Mouse (Mus musculus): ENCODE results near the gene Alox8. TPM values are rescaled to one million over a fixed set of nuclear protein-coding genes. Genes with fewer than 3 reads are reported as not detected.

The Alox8 gene
- polyA plus RNA-seq, 1 experiment from 2014 or later: not detected

- ATAC-seq (no peak), DNase-seq (ENCODE audit: low read depth, low spot score) (no peak)
- no peak for TF ChIP-seq CTCF (IDR thresholded peaks at IDR 0.05)
- no peaks in the 10 kb centered on the region for H3K27me3 ChIP-seq
- in situ Hi-C loops (cut with MboI; ENCODE audit: low pct_unique_long_range_greater_than_20kb): no loop called here
- POLR2A ChIA-PET: no interaction called here
- CTCF ChIA-PET: no interaction called here
Measured at GRCm38 (mm10) chr11:69180120-69180519, 17.5 kb downstream of the Alox8 start.

- in situ Hi-C loops (cut with MboI; ENCODE audit: low pct_unique_long_range_greater_than_20kb): no loop called here
- no peak for TF ChIP-seq CTCF (IDR thresholded peaks at IDR 0.05)
- H3K27me3 ChIP-seq: no peaks in the 10 kb centered on the region
- ATAC-seq (no peak), DNase-seq (ENCODE audit: low read depth, low spot score) (no peak)
- CTCF ChIA-PET: no interaction called here
- POLR2A ChIA-PET: no interaction called here
Measured at GRCm38 (mm10) chr11:69179512-69179911, 18.1 kb downstream of the Alox8 start.

DNA sequence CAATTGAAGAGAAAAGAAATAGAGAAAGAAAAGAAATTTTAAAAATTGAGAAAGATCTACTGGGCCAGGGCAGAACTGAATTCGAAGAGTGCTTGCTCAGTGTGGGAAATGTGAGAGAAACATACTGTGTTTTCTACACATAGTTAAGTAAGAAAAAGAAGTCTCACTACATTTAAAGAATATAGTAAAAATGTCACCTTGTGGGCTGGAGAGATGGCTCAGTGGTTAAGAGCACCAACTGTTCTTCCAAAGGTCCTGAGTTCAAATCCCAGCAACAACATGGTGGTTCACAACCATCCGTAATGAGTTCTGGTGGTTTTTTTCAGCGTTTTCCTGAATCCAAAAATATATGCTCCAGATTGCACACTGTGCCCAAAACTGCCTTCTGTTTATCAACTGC lies 19.1 kb downstream of the Alox8 start:
- DNase-seq (ENCODE audit: low read depth, low spot score): no peak
- in situ Hi-C loops (cut with MboI; ENCODE audit: low pct_unique_long_range_greater_than_20kb): no loop called here
- no peak for TF ChIP-seq CTCF (IDR thresholded peaks at IDR 0.05)
- ATAC-seq: no peak
- POLR2A ChIA-PET: no interaction called here
- no peaks in the 10 kb centered on the region for H3K27me3 ChIP-seq
- CTCF ChIA-PET: no interaction called here

DNA sequence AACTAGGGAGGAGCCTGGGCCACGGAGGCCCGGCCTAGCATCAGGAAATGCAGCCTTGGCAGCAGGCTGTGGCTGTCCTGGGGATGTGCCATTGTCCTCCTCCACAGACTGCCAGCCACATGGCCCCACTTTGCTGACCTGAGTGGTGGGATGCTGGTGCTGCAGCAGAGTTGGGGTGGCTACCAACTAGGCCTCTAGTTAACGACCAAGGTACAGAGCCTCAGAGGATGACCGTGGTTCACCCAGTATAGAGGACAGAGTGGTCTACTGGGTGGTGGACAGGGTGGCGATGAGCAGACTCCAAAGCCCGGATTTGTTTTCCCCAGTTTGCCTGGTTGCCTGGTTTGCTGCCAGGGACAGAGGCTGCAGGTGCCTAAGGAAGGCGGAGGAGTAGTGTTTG lies 22.9 kb downstream of the Alox8 start:
- ChIA-PET POLR2A (no interaction called here), CTCF (interaction anchor here (1.0 kb wide), 1 partner anchor 9 kb away, joined by 3 read pairs; no protein-coding TSS in a partner anchor)
- in situ Hi-C loops (cut with MboI; ENCODE audit: low pct_unique_long_range_greater_than_20kb): no loop called here
- ATAC-seq (no peak), DNase-seq (ENCODE audit: low read depth, low spot score) (no peak)
- TF ChIP-seq CTCF (IDR thresholded peaks at IDR 0.05): no peak
- no peaks in the 10 kb centered on the region for H3K27me3 ChIP-seq

DNA sequence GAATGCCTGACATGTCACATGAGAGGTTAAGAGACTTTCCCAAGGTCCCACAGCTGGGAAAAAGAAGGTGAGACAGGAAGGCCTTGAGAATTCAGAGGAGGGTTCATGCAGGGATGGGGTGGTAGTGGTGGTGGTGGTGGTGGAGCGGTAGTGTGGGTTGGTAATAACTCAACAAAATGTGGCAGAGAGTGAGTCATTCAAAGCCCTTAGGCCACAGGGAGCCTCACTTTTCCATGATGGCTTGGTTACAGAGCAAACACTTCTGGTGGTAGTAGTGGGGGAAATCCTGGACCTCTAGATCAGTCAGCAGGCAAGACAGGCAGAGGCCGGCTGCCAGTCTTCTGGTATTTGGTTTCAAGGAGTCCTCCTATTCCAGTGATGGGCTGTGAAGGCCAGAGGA lies 25.0 kb downstream of the Alox8 start:
- in situ Hi-C loops (cut with MboI; ENCODE audit: low pct_unique_long_range_greater_than_20kb): no loop called here
- no peaks in the 10 kb centered on the region for H3K27me3 ChIP-seq
- DNase-seq (ENCODE audit: low read depth, low spot score) (no peak), ATAC-seq (no peak)
- POLR2A ChIA-PET: no interaction called here
- CTCF ChIA-PET: no interaction called here
- no peak for TF ChIP-seq CTCF (IDR thresholded peaks at IDR 0.05)

- ATAC-seq (no peak), DNase-seq (ENCODE audit: low read depth, low spot score) (no peak)
- no peaks in the 10 kb centered on the region for H3K27me3 ChIP-seq
- in situ Hi-C loops (cut with MboI; ENCODE audit: low pct_unique_long_range_greater_than_20kb): no loop called here
- ChIA-PET CTCF (interaction anchor here (1.0 to 1.2 kb wide), 2 partner anchors 11 to 76 kb away, joined by 3 read pairs; no protein-coding TSS in a partner anchor), POLR2A (interaction anchor here (0.5 to 0.7 kb wide), 3 partner anchors 256 to 1744 kb away, joined by 3 to 4 read pairs (median 3); no protein-coding TSS in a partner anchor)
- no peak for TF ChIP-seq CTCF (IDR thresholded peaks at IDR 0.05)
Measured at GRCm38 (mm10) chr11:69171626-69172025, 26.0 kb downstream of the Alox8 start.

- in situ Hi-C loops (cut with MboI; ENCODE audit: low pct_unique_long_range_greater_than_20kb): no loop called here
- ChIA-PET POLR2A (no interaction called here), CTCF (no interaction called here)
- ATAC-seq (no peak), DNase-seq (ENCODE audit: low read depth, low spot score) (no peak)
- H3K27me3 ChIP-seq: peaks cover 16% of the 10 kb centered on the region
- no peak for TF ChIP-seq CTCF (IDR thresholded peaks at IDR 0.05)
Measured at GRCm38 (mm10) chr11:69169313-69169712, 28.3 kb downstream of the Alox8 start.

GRCm38 (mm10) chr11:69156800-69157199 lies 40.8 kb downstream of the Alox8 start, which contains the start of gene Alox12b:
TSS of gene Alox12b (plus strand) at chr11:69156989.
- ChIA-PET POLR2A (no interaction called here), CTCF (no interaction called here)
- DNase-seq (ENCODE audit: low read depth, low spot score) (no peak), ATAC-seq (no peak)
- peaks cover 43% of the 10 kb centered on the region for H3K27me3 ChIP-seq
- in situ Hi-C loops (cut with MboI; ENCODE audit: low pct_unique_long_range_greater_than_20kb): no loop called here
- TF ChIP-seq CTCF (IDR thresholded peaks at IDR 0.05): no peak

GRCm38 (mm10) chr11:69155351-69155750 lies 42.3 kb downstream of the Alox8 start:
- peaks cover 36% of the 10 kb centered on the region for H3K27me3 ChIP-seq
- no peak for DNase-seq (ENCODE audit: low read depth, low spot score)
- POLR2A ChIA-PET: no interaction called here
- in situ Hi-C loops (cut with MboI; ENCODE audit: low pct_unique_long_range_greater_than_20kb): no loop called here
- no peak for TF ChIP-seq CTCF (IDR thresholded peaks at IDR 0.05)
- CTCF ChIA-PET: no interaction called here
- no peak for ATAC-seq

- no peak for TF ChIP-seq CTCF (IDR thresholded peaks at IDR 0.05)
- CTCF ChIA-PET: interaction anchor here (1.3 kb wide), 1 partner anchor 9 kb away, joined by 3 read pairs; no protein-coding TSS in a partner anchor
- POLR2A ChIA-PET: no interaction called here
- ATAC-seq (no peak), DNase-seq (ENCODE audit: low read depth, low spot score) (no peak)
- peaks cover 39% of the 10 kb centered on the region for H3K27me3 ChIP-seq
- in situ Hi-C loops (cut with MboI; ENCODE audit: low pct_unique_long_range_greater_than_20kb): no loop called here
Measured at GRCm38 (mm10) chr11:69153831-69154230, 43.8 kb downstream of the Alox8 start.

- no peak for TF ChIP-seq CTCF (IDR thresholded peaks at IDR 0.05)
- peaks cover 27% of the 10 kb centered on the region for H3K27me3 ChIP-seq
- in situ Hi-C loops (cut with MboI; ENCODE audit: low pct_unique_long_range_greater_than_20kb): no loop called here
- ChIA-PET CTCF (interaction anchor here (1.3 kb wide), 1 partner anchor 34 kb away, joined by 3 read pairs; no protein-coding TSS in a partner anchor), POLR2A (interaction anchor here (0.6 kb wide), 1 partner anchor 19 kb away, joined by 3 read pairs; no protein-coding TSS in a partner anchor)
- ATAC-seq (no peak), DNase-seq (ENCODE audit: low read depth, low spot score) (no peak)
Measured at GRCm38 (mm10) chr11:69151004-69151403, 46.6 kb downstream of the Alox8 start.

- no peak for DNase-seq (ENCODE audit: low read depth, low spot score)
- POLR2A ChIA-PET: interaction anchor here (0.6 kb wide), 1 partner anchor 20 kb away, joined by 3 read pairs; no protein-coding TSS in a partner anchor
Measured at GRCm38 (mm10) chr11:69150444-69150843, 47.2 kb downstream of the Alox8 start.

More at GRCm38 (mm10) chr11:69150444-69150843, 47.2 kb downstream of the Alox8 start:
- no peak for ATAC-seq
- peaks cover 24% of the 10 kb centered on the region for H3K27me3 ChIP-seq
- peak; percentile 78 for TF ChIP-seq CTCF (IDR thresholded peaks at IDR 0.05)
- CTCF ChIA-PET: interaction anchor here (1.3 kb wide), 1 partner anchor 34 kb away, joined by 3 read pairs; no protein-coding TSS in a partner anchor
- in situ Hi-C loops (cut with MboI; ENCODE audit: low pct_unique_long_range_greater_than_20kb): no loop called here
